Mouse (Mus musculus) forebrain, embryonic 14.5 days (tissue): ENCODE data around the gene Was. TPM values are rescaled to one million over a fixed set of nuclear protein-coding genes. Genes with fewer than 3 reads are reported as not detected.
A peak's percentile ranks its signal among the peaks of the same experiment; 100 is the strongest.
"Not testable (repeated sequence)": the region's sequence is repeated elsewhere in the genome, so short reads cannot be mapped to it uniquely, and the experiment has no call there.

Source experiments
- ATAC-seq: fragments of 200-750 bp; cut with Nextera tagmentation; 2 replicates; pipeline ENCODE4 v1.8.0; 2017; ENCODE audit warnings: mild to moderate bottlenecking, moderate library complexity
- DNase-seq: peaks from one replicate; pipeline ENCODE4 v3.0.0-alpha.2; 2015; ENCODE audit warnings: low spot score
- H3K27ac ChIP-seq: fragments of 300-500 bp; sonication (generic); 2 replicates; pipeline ENCODE4 v1.5.1; 2014; ENCODE audit warnings: low read depth, mild to moderate bottlenecking, control low read depth, low read length, moderate library complexity
- H3K27me3 ChIP-seq: fragments of 300-500 bp; sonication (generic); replicated peaks from 2 replicates; pipeline ENCODE4 v1.6.1; 2014; ENCODE audit warnings: low read length, control low read depth, mixed read lengths; ENCODE audit not compliant: control insufficient read depth, insufficient read depth
- H3K36me3 ChIP-seq: fragments of 300-500 bp; sonication (generic); 2 replicates; pipeline ENCODE4 v1.6.1; 2014; ENCODE audit warnings: low read length, control low read depth; ENCODE audit not compliant: control insufficient read depth, insufficient read depth
- H3K4me1 ChIP-seq: fragments of 300-500 bp; sonication (generic); 2 replicates; pipeline ENCODE4 v1.6.1; 2014; ENCODE audit warnings: antibody characterized with exemption, low read length, control low read depth; ENCODE audit not compliant: control insufficient read depth, insufficient read depth
- H3K4me2 ChIP-seq: fragments of 300-500 bp; sonication (generic); 2 replicates; pipeline ENCODE4 v1.6.1; 2014; ENCODE audit warnings: mild to moderate bottlenecking, control low read depth, low read length
- H3K4me3 ChIP-seq: fragments of 300-500 bp; sonication (generic); 2 replicates; pipeline ENCODE4 v1.5.1; 2014; ENCODE audit warnings: low read depth, low read length, control low read depth
- H3K9ac ChIP-seq: fragments of 300-500 bp; sonication (generic); 2 replicates; pipeline ENCODE4 v1.6.1; 2014; ENCODE audit warnings: mild to moderate bottlenecking, low read length, control low read depth, moderate library complexity
- H3K9me3 ChIP-seq: fragments of 300-500 bp; sonication (generic); replicated peaks from 2 replicates; pipeline ENCODE4 v1.6.1; 2016; ENCODE audit warnings: low read length, control low read depth, mixed read lengths; ENCODE audit not compliant: control insufficient read depth
- WGBS: fragments of 180-500 bp; shearing (Covaris S2); extraction: QIAGEN DNeasy Blood & Tissue Kit; methylation state at CpG from one replicate; pipeline ENCODE4 v1.1.7; 2014; 5-methylcytosine and 5-hydroxymethylcytosine counted together
- polyA plus RNA-seq: library from polyadenylated mRNA; unstranded; fragments of >200 nt; fragmentation: Nextera tagmentation; extraction: Ambion mirVana; gene quantifications from 2 replicates; pipeline ENCODE4 v1.2.1, GENCODE M21; 2014

Gene Was
- polyA plus RNA-seq, 1 experiment from 2014 or later, result 0.15 TPM

DNA sequence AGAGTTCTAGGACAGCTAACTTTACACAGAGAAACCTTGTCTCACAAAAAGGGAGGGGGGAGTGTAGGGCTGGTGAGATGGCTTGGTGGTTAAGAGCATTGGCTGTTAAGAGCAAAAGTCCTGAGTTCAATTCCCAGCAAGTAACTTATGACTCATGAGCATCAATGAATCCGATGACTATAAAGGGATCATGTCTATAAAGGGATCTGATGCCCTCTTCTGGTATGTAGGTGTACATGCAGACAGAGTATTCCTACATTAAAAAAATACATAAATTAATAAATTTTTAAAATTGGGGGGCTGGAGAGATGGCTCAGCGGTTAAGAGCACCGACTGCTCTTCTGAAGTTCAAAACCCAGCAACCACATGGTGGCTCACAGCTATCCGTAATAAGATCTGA lies 25.0 kb upstream of the Was start:
- H3K27ac ChIP-seq, result no peak overlapping the region
- H3K4me3 ChIP-seq, result no peak overlapping the region
- DNase-seq (no peak), ATAC-seq (no peak)
- H3K4me1 ChIP-seq, result no peaks in the 10 kb centered on the region
- H3K9ac ChIP-seq, result no peak overlapping the region
- no peak overlapping the region for H3K4me2 ChIP-seq
- H3K36me3 ChIP-seq, result no peaks in the 10 kb centered on the region
- no peaks in the 10 kb centered on the region for H3K27me3 ChIP-seq
- no peaks in the 10 kb centered on the region for H3K9me3 ChIP-seq
- WGBS, result 80% methylated on average over 4 of the region's 4 CpGs

DNA sequence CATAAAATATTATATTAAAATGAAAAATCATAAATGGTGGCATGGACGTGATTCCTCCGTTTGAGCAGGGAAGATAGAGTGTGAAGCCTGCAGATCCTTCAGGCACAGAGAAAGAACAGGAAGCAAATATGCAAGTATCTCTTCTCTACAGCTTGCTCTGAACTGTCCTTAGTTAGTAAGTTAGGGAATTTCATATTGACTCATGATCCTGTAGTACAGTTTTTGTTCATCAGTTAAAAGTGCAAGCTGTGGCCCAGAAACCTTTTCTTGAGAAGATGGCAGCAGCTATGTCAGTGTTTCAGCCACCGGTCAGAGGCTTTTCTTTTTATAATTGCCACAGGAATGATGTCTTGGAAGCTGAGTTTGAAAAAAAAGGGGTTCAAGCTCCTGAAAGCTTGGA lies 14.7 kb upstream of the Was start:
- H3K27me3 ChIP-seq, result no peaks in the 10 kb centered on the region
- H3K9me3 ChIP-seq, result no peaks in the 10 kb centered on the region
- H3K27ac ChIP-seq, result no peak overlapping the region
- no peak overlapping the region for H3K4me3 ChIP-seq
- no peak overlapping the region for H3K4me2 ChIP-seq
- no peak for DNase-seq
- H3K9ac ChIP-seq, result no peak overlapping the region
- WGBS, result 90% methylated on average over 3 of the region's 3 CpGs
- no peak for ATAC-seq
- peaks cover 3% of the 10 kb centered on the region; the same call in 1 of the 2 replicates for H3K4me1 ChIP-seq
- no peaks in the 10 kb centered on the region for H3K36me3 ChIP-seq

DNA sequence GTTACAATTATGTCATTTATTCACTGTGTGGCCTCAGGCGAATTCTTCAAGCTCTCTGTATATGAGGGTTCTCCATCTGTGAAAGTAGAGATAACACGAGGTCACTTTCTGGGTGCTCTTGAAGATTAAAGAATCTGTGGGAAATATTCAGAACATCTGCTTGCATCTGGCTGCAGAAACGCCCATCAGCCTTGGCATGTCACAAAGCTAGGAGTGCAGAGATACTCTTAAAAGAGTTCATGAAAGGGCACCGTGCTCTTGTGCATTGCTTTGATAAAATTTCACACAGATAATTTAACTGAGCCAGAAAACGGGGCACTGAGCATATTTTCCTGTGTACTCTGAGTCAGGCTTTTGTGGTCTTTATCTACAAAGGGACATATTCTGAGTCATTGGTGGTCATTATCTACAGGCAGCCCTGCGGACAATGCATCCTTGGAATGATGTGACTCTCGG lies 11.9 kb upstream of the Was start:
- Histone ChIP-seq H3K36me3 (no peaks in the 10 kb centered on the region), H3K27me3 (no peaks in the 10 kb centered on the region), H3K9ac (no peak overlapping the region), H3K9me3 (no peaks in the 10 kb centered on the region), H3K4me1 (peaks cover 3% of the 10 kb centered on the region; the same call in 1 of the 2 replicates), H3K27ac (no peak overlapping the region), H3K4me3 (no peak overlapping the region), H3K4me2 (no peak overlapping the region)
- 76% methylated on average over 7 of the region's 7 CpGs for WGBS
- DNase-seq, result no peak
- no peak for ATAC-seq

DNA sequence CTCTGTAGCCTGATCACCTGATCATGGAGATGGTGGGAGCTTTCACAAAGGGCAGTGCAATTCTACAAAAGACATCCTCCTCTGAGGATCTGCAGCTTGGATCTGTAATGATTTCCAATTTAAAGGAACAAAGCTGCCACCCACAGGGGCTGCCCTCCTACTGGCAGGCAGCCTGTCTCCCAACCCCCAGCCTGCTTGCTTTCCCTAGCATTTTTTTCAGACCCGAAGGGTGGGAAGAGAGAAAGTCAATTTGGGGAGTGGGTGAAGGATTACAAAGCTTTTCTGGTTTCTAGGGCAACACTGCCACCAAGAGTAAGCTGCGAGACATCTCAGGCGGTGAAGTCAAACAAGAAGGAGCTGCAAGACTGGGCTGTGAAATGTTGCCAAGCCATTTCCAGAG lies 10.7 kb upstream of the Was start:
- Histone ChIP-seq H3K9ac (no peak overlapping the region), H3K4me1 (peaks cover 3% of the 10 kb centered on the region; the same call in 1 of the 2 replicates), H3K9me3 (no peaks in the 10 kb centered on the region), H3K4me3 (no peak overlapping the region), H3K27me3 (no peaks in the 10 kb centered on the region), H3K27ac (peak overlapping the region; percentile 78), H3K36me3 (no peaks in the 10 kb centered on the region), H3K4me2 (no peak overlapping the region)
- peak; percentile 56 for ATAC-seq
- DNase-seq, result peak; percentile 96
- WGBS, result 24% methylated on average over 3 of the region's 3 CpGs

DNA sequence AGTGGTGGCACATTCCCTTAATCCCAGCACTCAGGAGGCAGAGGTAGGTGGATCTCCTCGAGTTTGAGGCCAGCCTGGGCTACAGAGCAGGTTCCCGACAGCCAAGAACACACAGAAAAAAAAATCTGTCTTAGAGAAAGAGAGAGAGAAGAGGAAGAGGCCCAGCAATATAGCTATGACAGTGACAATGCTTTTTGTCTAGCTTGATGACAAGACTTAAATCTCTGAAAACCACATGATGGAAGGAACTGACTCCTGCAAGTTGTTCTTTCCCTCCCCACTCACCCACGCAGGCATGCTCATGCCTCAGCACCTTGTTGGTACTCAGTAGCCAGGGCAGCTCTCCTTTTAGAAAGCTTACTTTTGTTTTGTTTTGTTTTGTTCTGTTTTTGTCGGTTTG lies 9.1 kb upstream of the Was start:
- no peak overlapping the region for H3K4me3 ChIP-seq
- DNase-seq, result no peak
- no peaks in the 10 kb centered on the region for H3K36me3 ChIP-seq
- no peak overlapping the region for H3K27ac ChIP-seq
- ATAC-seq, result no peak
- no peak overlapping the region for H3K9ac ChIP-seq
- H3K9me3 ChIP-seq, result no peaks in the 10 kb centered on the region
- WGBS, result 57% methylated on average over 4 of the region's 4 CpGs
- H3K4me2 ChIP-seq, result no peak overlapping the region
- H3K27me3 ChIP-seq, result no peaks in the 10 kb centered on the region
- peaks cover 3% of the 10 kb centered on the region; the same call in 1 of the 2 replicates for H3K4me1 ChIP-seq

DNA sequence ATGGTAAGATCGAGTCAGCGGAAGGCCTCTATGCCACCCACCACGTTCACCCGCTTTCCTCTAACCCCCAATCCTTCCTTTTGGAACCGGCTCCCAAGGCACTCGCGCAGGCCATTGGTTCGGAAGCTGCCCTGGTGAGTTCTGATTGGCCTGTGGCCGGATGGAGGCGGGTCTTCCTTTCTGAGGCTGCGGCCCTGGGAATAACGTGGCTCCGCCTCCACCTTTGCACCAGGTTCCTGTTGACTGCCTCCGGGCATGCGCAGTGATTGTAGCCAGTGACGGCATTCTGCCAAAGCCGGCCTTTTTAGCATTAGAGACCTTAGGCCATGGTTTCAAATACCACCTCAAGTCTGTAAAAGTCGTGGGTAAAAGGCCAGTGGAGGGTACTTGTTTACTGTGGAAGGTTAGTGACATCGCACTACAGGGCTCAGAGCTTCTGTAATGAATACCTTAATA lies 6.5 kb upstream of the Was start:
- Histone ChIP-seq H3K4me2 (peak overlapping the region; percentile 41), H3K27ac (0 out of 2 replicates have a peak overlapping the region, but pooled peaks have one; percentile 27), H3K9me3 (no peaks in the 10 kb centered on the region), H3K4me3 (peak overlapping the region; percentile 17; the same call in 1 of the 2 replicates), H3K4me1 (peaks cover 3% of the 10 kb centered on the region; the same call in 1 of the 2 replicates), H3K27me3 (no peaks in the 10 kb centered on the region), H3K36me3 (no peaks in the 10 kb centered on the region), H3K9ac (no peak overlapping the region)
- WGBS, result 35% methylated on average over 18 of the region's 19 CpGs
- peak; percentile 97 for DNase-seq
- peak; percentile 94 for ATAC-seq

DNA sequence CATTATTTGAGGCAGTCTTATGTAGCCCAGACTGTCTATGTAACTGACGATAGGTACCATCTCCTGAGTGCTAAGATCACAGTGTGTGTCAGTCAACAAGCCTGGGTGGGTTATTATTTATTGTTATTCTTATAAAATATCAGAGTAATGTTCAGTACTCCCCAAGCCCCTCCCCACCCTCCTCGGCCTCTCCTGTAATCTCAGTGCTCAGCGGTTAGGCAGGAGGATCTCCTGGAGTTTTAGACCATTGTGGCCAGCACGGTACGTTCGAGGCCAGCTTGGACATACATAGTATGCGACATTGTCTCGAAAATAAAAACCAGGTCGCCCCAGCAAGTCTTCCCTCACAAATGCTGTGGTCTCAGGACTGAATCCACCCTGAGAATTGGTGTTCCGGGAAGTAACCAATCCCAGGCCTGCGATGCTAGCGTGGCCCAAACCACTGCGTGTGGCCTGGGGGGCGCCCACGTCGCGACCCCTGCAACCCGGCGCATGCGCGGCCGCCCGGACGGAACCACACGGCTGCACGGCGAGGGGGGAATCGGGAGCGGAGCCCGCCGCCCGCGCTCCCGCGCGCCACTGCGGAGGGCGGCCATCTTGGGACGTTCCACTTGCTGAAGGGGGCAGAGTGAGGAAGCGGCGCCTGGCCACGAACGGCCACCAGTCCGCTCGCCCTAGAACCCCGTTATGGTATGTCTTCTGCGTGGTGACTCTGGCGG lies 5.9 kb upstream of the Was start:
- not testable (repeated sequence) for DNase-seq, H3K27me3 ChIP-seq, H3K9me3 ChIP-seq, H3K4me1 ChIP-seq, H3K36me3 ChIP-seq, H3K9ac ChIP-seq, H3K27ac ChIP-seq
- 47% methylated on average over 11 of the region's 48 CpGs for WGBS
- Histone ChIP-seq H3K4me3 (peak overlapping the region; percentile 17; the same call in 1 of the 2 replicates), H3K4me2 (peak overlapping the region; percentile 43)
- peak; percentile 90 for ATAC-seq

DNA sequence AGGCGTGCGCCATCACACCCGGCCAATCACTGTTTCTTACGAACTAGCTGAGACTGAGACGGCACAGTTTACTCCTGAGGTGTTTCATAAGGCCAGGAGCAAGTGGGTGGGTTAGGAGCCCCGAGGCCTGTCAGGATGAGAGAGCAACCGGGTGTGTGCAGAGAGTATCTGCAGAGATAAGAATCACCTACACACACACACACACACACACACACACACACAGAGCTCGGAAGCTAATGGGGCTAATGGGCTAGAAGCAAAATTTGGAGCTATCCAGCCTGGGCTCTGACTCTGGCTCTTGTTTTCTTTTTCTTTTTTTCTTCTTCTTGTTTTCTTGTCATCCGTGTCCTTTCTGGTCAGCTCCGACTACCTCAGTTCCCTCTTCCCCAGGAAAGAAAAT lies 5.2 kb upstream of the Was start:
- H3K4me2 ChIP-seq, result peak overlapping the region; percentile 43
- no peaks in the 10 kb centered on the region for H3K9me3 ChIP-seq
- H3K27ac ChIP-seq, result no peak overlapping the region
- no peak overlapping the region for H3K9ac ChIP-seq
- no peak for ATAC-seq
- peaks cover 1% of the 10 kb centered on the region; the same call in 1 of the 2 replicates for H3K4me1 ChIP-seq
- no peaks in the 10 kb centered on the region for H3K36me3 ChIP-seq
- no peak for DNase-seq
- no peaks in the 10 kb centered on the region for H3K27me3 ChIP-seq
- WGBS, result 89% methylated on average over 10 of the region's 10 CpGs
- H3K4me3 ChIP-seq, result peak overlapping the region; percentile 14; the same call in 1 of the 2 replicates

DNA sequence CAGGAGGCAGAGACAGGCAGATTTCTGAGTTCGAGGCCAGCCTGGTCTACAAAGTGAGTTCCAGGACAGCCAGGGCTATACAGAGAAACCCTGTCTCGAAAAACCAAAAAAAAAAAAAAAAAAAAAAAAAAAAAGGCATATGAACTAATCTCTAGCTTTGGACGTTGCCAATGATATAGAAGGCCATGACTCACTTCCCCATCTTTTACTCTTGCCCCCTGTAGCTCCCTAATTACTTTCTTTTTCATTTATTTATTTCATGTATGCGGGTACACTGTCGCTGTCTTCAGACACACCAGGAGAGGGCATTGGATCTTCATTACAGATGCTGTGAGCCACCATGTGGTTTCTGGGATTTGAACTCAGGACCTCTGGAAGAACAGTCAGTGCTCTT lies 653 bp upstream of the Was start:
- DNase-seq, H3K9me3 ChIP-seq, H3K36me3 ChIP-seq, H3K9ac ChIP-seq, H3K27ac ChIP-seq, H3K4me1 ChIP-seq, ATAC-seq, H3K4me2 ChIP-seq, H3K27me3 ChIP-seq, H3K4me3 ChIP-seq: not testable (repeated sequence)
- 83% methylated on average over 4 of the region's 5 CpGs for WGBS
